Mouse (Mus musculus) layer of hippocampus, postnatal 14 days (tissue): ENCODE results near the gene Ube2l6. TPM values are rescaled to one million over a fixed set of nuclear protein-coding genes. Genes with fewer than 3 reads are reported as not detected.

ENCODE experiments used
- DNase-seq, 2 experiments: peaks; one replicate each; pipeline ENCODE4 v3.0.0; 2021 to 2022; ENCODE audit warnings: low spot score in 2 of 2, mixed read lengths in 1 of 2
- total RNA-seq, 2 experiments: library from RNA; stranded (reverse); gene quantifications; 2 replicates each; pipeline ENCODE4 v1.2.3; 2021

Ube2l6 gene
- total RNA-seq, 2 experiments from 2014 or later: 4.1 to 4.5 TPM

DNA sequence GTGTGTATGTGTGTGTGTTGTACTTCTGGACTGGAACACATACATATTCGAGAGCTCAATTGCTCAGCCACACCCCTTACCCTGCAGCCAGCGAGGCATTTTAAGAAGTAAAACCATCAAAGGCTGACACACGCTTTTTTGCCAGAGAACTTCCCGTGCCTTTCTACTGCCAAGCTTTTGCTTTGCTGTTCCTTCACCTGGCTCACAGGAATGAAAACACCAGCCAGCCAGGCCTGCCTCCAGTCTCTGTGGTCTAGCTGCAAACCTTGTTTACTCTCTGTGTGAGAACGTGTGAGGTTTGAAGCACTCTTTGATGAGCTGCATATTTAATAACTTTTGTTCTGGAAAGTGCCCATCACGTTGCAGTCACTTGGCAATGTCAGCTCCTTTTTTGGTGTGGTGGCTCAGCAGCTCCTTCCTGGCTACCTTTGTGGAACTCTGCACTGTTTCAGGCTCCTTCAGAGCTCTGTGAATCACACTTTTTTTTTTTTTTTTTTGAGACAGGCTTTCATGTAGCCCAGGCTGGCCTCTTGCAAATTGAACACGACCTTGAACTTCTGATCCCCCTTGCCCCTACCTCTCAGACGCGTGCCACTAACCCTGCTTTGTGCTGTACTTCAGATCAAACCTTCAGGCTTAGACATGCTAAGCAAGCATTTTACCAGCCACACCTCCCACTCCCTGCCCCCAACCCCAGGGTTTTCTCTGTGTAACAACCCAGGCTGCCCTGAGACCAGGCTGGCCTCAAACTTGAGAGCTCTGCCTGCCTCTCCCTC, 39.4 kb downstream of the Ube2l6 start:
- no peak for DNase-seq

DNA sequence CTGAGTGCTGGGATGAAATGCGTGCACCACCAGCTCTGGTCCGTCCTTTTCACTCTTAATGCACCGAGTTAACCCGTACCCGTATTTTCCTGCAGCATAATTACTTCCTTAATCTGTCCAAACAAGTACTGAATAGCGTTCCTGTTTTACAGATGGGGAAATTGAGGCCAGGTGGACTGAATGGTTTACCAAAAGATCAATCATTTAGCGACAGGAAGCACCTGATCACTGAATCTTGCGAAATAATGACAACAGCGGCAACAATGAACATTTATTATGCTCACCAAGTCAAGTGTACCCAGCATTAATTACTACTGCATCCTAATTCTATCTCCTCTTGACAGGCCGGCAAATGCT, 39.9 kb downstream of the Ube2l6 start, which contains the start of gene Slc43a1:
Gene Slc43a1 (plus strand): TSS at position 258 of the 357 bp plus-strand sequence.
- DNase-seq: no peak

GRCm38 (mm10) chr2:84838993-84839980, 40.7 kb downstream of the Ube2l6 start:
- no peak for DNase-seq

GRCm38 (mm10) chr2:84840016-84840747, 41.6 kb downstream of the Ube2l6 start:
- DNase-seq: no peak

DNA sequence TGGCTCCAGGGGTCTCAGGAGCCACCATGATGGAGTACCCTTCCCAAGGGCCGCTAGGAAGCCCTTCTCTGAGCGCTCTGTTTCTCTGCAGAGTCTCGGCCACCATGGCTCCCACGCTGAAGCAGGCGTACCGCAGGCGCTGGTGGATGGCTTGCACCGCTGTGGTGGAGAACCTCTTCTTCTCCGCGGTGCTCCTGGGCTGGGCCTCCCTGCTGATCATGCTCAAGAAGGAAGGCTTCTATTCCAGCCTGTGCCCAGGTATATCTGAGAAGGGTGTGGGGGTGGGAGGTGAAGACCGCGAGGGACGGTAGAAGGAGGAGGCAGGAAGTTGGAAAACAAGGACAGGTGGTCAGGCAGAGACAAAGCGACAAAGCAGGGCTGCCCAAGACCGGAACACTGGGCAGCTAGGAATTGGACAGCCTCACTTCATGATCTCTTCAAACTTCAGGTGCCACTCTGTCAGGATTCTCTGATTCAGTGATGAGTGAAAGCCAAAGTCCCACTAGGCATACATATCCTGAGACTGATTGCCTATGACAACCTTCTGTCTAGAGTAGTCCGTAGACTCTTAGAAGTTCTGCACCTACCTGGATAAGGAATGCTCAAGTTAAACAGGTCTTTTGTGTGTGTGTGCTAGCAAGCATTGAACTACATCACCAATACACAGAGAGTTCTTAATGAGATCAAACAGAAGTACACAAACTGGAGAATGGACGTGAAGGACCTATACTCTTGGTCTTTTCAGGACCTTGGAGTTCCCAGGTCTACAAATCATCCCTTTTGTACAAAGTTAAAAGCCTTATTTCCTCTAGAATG, 42.3 kb downstream of the Ube2l6 start:
- DNase-seq: no peak

DNA sequence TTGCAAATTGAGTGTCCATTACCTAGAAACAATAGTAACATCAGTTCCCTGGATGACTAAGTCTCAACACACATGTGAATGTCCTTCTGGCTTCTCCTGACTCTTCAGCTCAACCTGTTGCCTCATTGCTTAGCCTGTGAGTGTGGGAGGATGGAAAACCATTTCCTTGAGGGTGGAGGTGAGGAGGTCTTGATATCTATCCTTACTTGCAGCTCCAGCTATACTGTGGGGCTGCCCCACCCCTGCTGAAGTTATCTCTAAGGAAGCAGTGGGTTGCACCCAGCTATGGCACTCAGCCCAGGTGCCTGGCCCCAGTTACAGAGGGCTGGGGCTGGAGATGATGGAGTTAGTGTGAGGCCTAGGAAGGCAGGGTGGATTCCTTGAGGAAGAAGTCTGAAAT, 43.3 kb downstream of the Ube2l6 start:
- no peak for DNase-seq

DNA sequence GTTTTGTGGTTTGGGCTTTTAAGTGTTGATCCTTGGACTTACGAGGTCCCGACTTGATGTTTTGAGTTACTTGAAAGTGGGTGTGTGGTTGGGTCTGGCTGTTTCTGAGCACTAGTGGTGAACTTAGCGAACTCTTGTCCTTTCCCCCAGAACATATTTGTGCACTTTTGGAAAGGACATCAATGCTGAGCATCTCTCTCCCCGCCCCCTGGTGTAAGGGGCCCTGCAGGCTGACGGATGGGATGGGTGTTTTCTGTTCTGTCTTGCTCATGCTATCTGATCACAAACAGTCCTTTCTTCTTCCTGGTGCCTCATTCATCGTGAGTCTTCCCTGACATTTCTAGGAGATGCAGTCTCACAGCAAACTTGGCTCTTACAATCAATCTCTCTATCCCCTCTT, 45.0 kb downstream of the Ube2l6 start:
- no peak for DNase-seq

DNA sequence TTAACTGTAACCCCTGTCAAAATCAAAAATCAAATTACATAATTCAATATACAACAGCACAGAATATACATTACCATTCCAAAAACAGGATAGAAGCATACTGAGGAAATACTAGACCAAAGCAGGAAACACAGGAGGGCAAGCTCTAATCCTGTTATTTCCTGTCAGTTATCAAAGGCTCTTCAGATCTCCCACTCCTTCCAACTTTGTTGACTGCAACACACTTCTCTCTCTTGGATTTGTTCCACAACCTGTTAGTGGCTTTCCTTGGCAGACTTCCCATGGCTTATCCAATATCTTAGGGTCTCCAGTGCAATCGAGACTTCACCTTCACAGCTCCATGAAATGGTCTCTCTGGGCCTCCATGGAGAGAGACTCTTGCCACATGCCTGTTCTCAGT, 46.6 kb downstream of the Ube2l6 start:
- no peak for DNase-seq

DNA sequence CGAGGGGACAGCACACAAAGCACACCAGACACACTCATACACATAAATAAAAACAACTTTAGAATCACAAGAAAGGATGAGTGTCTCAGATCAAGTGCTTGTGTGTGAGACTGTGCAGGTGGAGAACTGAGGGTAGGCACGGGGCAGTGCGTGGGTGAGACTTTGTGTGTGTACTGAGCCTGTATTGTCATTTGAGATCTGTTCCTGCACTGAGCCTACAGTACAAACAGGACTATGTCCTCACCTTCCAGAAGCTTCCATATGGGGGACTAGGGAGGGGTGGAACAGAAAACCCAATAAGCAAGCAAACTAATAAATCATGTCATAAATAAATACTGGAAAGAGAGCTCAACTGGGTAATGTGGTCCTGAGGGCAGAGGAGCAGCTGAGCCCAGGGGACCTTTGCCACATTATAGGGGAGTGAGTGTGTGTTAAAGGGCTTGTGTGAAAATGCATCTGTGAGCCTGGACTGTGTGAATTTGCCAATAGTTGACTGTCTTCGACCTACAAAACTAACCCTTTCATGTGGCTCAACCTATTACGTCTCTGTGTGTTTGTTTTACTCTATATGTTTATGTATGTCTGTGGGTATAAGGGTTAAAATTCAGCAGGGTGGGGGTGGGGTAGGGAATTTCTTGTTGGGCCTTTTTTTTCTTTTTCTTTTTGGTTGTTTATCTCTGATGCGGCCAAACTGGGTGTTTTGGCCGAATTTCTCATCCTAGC, 51.9 kb downstream of the Ube2l6 start:
- no peak for DNase-seq

GRCm38 (mm10) chr2:84851130-84852040, 52.8 kb downstream of the Ube2l6 start:
- no peak for DNase-seq

DNA sequence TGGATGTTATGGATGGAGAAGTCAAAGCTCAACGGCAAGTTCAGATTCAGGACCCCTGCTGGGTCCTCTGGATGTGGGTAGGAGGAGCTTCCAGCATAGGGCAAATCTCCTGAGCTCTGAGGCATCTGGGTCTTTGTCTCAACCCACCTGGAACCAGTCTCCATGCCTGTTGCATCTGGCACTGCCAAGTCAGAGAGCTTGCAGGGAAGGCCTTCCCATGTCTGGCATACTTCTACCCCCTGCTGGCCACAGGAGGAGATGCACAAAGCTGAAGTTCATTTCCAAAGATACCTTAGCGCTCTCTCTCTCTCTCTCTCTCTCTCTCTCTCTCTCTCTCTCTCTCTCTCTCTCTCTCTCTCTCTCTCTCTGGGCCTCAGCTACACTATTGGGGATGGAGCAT, 57.1 kb downstream of the Ube2l6 start:
- DNase-seq: no peak

- DNase-seq: no peak
Observed at GRCm38 (mm10) chr2:84858551-84858950, 59.9 kb downstream of the Ube2l6 start.

Other genes with a start within 250 kb of the Ube2l6 start
- gene Ctnnd1, start 148.1 kb upstream of the Ube2l6 start, total RNA-seq: 10 to 100 TPM; 59.1 to 68.0 TPM
- gene Btbd18, start 139.7 kb upstream of the Ube2l6 start, total RNA-seq: not detected
- gene Selenoh, start 128.1 kb upstream of the Ube2l6 start, total RNA-seq: 10 to 100 TPM; 41.7 to 46.8 TPM
- 1 to 10 TPM; 2.9 to 9.8 TPM for gene Gm28635, start 120.8 kb upstream of the Ube2l6 start, total RNA-seq
- gene Med19, start 120.4 kb upstream of the Ube2l6 start, total RNA-seq: 10 to 100 TPM; 31.4 to 32.0 TPM
- gene Tmx2, start 119.7 kb upstream of the Ube2l6 start, total RNA-seq: 100 to 1,000 TPM; 195 to 204 TPM
- 10 to 100 TPM; 36.6 to 37.8 TPM for gene Zdhhc5, start 83.6 kb upstream of the Ube2l6 start, total RNA-seq
- 1 to 10 TPM; 6.7 TPM for gene Clp1, start 71.5 kb upstream of the Ube2l6 start, total RNA-seq
- 10 to 100 TPM; 33.1 to 39.8 TPM for gene Ypel4, start 64.8 kb upstream of the Ube2l6 start, total RNA-seq
- 1 to 10 TPM; 2.6 to 3.7 TPM for gene Gm19426, start 55.2 kb upstream of the Ube2l6 start, total RNA-seq
- gene Serping1, start 23.4 kb upstream of the Ube2l6 start, total RNA-seq: 10 to 100 TPM in 1 of 2 experiments, 1 to 10 TPM in 1; 6.8 to 10.6 TPM
- not detected for gene Smtnl1, start 23.8 kb downstream of the Ube2l6 start, total RNA-seq
- gene Timm10, start 28.2 kb downstream of the Ube2l6 start, total RNA-seq: 10 to 100 TPM; 59.1 to 59.8 TPM
- under 1 TPM; 0.33 to 0.37 TPM for gene Slc43a1, start 40.0 kb downstream of the Ube2l6 start, total RNA-seq
- gene Rtn4rl2, start 87.9 kb downstream of the Ube2l6 start, total RNA-seq: 10 to 100 TPM; 92.5 to 99.2 TPM
- gene Slc43a3, start 137.8 kb downstream of the Ube2l6 start, total RNA-seq: 1 to 10 TPM; 2.4 to 3.3 TPM
- gene Prg2, start 181.6 kb downstream of the Ube2l6 start, total RNA-seq: not detected
- not detected for gene Prg3, start 189.4 kb downstream of the Ube2l6 start, total RNA-seq
- 100 to 1,000 TPM; 104 TPM for gene Ssrp1, start 238.4 kb downstream of the Ube2l6 start, total RNA-seq
- gene P2rx3, start 238.6 kb downstream of the Ube2l6 start, total RNA-seq: 1 to 10 TPM; 2.8 to 3.4 TPM
- gene Tnks1bp1, start 249.2 kb downstream of the Ube2l6 start, total RNA-seq: 100 to 1,000 TPM; 128 to 141 TPM